Mouse (Mus musculus) liver, postnatal 0 days (tissue): ENCODE measurements around the gene Bloc1s6.

ENCODE experiments used
- CTCF ChIP-seq: sonication (generic); IDR thresholded peaks from 2 replicates; pipeline ENCODE4 v1.5.1; 2016; ENCODE audit warnings: antibody characterized with exemption, low read depth
- EP300 ChIP-seq: IDR thresholded peaks from 2 replicates; pipeline ENCODE4 v1.6.1; 2016; ENCODE audit warnings: antibody characterized with exemption, low read depth, mild to moderate bottlenecking

GRCm38 (mm10) chr2:122716301-122716842 is 21.9 kb upstream of the Bloc1s6 start:
- no peak for TF ChIP-seq CTCF
- TF ChIP-seq EP300 = no peak
